Mouse (Mus musculus): ENCODE data around the gene Tmem270. TPM values are rescaled to one million over a fixed set of nuclear protein-coding genes. Genes with fewer than 3 reads are reported as not detected.

The Tmem270 gene
- polyA plus RNA-seq (2011; ENCODE audit: insufficient read depth, insufficient read length, low read depth, missing spikeins): not detected in 2 replicates

DNA sequence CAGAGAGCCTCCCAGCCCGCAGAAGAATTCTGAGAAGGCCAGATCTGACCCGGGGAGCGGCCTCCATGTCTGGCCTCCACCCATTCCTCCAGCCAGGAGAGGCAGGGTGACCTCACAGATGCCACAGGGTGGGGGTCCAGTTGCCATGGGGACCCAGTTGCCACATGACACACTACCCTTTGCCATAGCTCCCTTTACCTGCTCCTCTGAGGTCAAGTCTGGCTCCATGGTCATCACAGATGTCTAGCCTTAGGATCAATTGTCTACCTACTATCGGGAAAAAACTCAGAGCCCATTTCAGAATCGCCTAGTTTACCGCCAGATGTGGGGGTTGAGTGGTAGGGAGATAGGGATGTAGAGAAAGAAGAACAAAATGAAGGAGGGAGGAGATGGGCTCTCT is at the start of gene Tmem270:
TSS of gene Tmem270 (minus strand) at position 101 of the 400 bp plus-strand sequence.
- H3K9ac ChIP-seq (ENCODE audit: low read depth, poor library complexity, severe bottlenecking): no peak within 1 kb of the TSS

GRCm38 (mm10) chr5:134955491-134955890 is 49.0 kb upstream of the Tmem270 start:
- no peaks in the 10 kb centered on the region for H3K9me3 ChIP-seq (replicated peaks; ENCODE audit: control insufficient read depth, insufficient read depth, low read length, poor library complexity, severe bottlenecking)
- H3K27ac ChIP-seq (ENCODE audit: insufficient read depth, low read length): no peak overlapping the region
- H3K4me1 ChIP-seq (ENCODE audit: control insufficient read depth, insufficient read depth, low read length): peaks cover 11% of the 10 kb centered on the region
- no peaks in the 10 kb centered on the region for H3K36me3 ChIP-seq (ENCODE audit: control insufficient read depth, insufficient read depth, low read length, poor library complexity, severe bottlenecking)
- H3K27me3 ChIP-seq (ENCODE audit: control insufficient read depth, insufficient read depth, low read length, poor library complexity, severe bottlenecking): no peaks in the 10 kb centered on the region
- H3K9ac ChIP-seq (ENCODE audit: low read depth, poor library complexity, severe bottlenecking): no peak overlapping the region
- TF ChIP-seq CTCF (IDR thresholded peaks at IDR 0.05; ENCODE audit: low read depth, low read length) (no peak), POLR2A (IDR thresholded peaks at IDR 0.05; ENCODE audit: insufficient read depth, low read length) (no peak), EP300 (IDR thresholded peaks at IDR 0.05; ENCODE audit: insufficient read depth, low read depth, low read length) (no peak)
- H3K4me3 ChIP-seq (ENCODE audit: low read depth, low read length): no peak overlapping the region

More for the DNA sequence above, at the start of gene Tmem270:
- TF ChIP-seq CTCF (IDR thresholded peaks at IDR 0.05; ENCODE audit: low read depth, low read length): no peak
- TF ChIP-seq POLR2A (IDR thresholded peaks at IDR 0.05; ENCODE audit: insufficient read depth, low read length): no peak
- TF ChIP-seq EP300 (IDR thresholded peaks at IDR 0.05; ENCODE audit: insufficient read depth, low read depth, low read length): no peak
- H3K9me3 ChIP-seq (replicated peaks; ENCODE audit: control insufficient read depth, insufficient read depth, low read length, poor library complexity, severe bottlenecking): no peaks in the 10 kb centered on the region
- no peaks in the 10 kb centered on the region for H3K36me3 ChIP-seq (ENCODE audit: control insufficient read depth, insufficient read depth, low read length, poor library complexity, severe bottlenecking)
- H3K27me3 ChIP-seq (ENCODE audit: control insufficient read depth, insufficient read depth, low read length, poor library complexity, severe bottlenecking): no peaks in the 10 kb centered on the region
- H3K27ac ChIP-seq (ENCODE audit: insufficient read depth, low read length): no peak within 1 kb of the TSS
- H3K4me1 ChIP-seq (ENCODE audit: control insufficient read depth, insufficient read depth, low read length): no peaks in the 10 kb centered on the region
- no peak within 1 kb of the TSS for H3K4me3 ChIP-seq (ENCODE audit: low read depth, low read length)

- H3K9ac ChIP-seq (ENCODE audit: low read depth, poor library complexity, severe bottlenecking): peak overlapping the region; percentile 37
- H3K9me3 ChIP-seq (replicated peaks; ENCODE audit: control insufficient read depth, insufficient read depth, low read length, poor library complexity, severe bottlenecking): no peaks in the 10 kb centered on the region
- TF ChIP-seq EP300 (IDR thresholded peaks at IDR 0.05; ENCODE audit: insufficient read depth, low read depth, low read length) (peak; percentile 81), CTCF (IDR thresholded peaks at IDR 0.05; ENCODE audit: low read depth, low read length) (no peak), POLR2A (IDR thresholded peaks at IDR 0.05; ENCODE audit: insufficient read depth, low read length) (peak; percentile 20)
- no peaks in the 10 kb centered on the region for H3K27me3 ChIP-seq (ENCODE audit: control insufficient read depth, insufficient read depth, low read length, poor library complexity, severe bottlenecking)
- H3K4me1 ChIP-seq (ENCODE audit: control insufficient read depth, insufficient read depth, low read length): peaks cover 7% of the 10 kb centered on the region
- H3K36me3 ChIP-seq (ENCODE audit: control insufficient read depth, insufficient read depth, low read length, poor library complexity, severe bottlenecking): no peaks in the 10 kb centered on the region
- peak overlapping the region; percentile 57 for H3K27ac ChIP-seq (ENCODE audit: insufficient read depth, low read length)
- peak overlapping the region; percentile 53 for H3K4me3 ChIP-seq (ENCODE audit: low read depth, low read length)
Measured at GRCm38 (mm10) chr5:134951053-134951884, 44.7 kb upstream of the Tmem270 start.

DNA sequence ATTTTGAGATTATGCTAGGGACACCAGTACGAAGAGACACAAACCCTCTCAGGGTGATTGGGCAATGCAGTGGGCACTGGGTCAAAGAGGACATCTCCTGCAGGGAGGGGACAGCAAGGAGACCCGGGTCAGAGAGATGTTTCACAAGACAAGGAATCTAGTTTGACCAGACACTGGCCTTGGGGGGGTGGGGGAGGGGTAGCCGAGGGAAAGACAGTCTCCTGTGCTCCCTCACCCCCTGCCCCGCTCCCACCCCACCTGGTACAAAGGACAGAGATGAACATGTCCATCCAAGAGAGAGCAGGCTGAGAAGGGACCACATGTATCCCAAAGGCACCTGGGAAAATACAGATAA is 41.5 kb upstream of the Tmem270 start:
- TF ChIP-seq EP300 (IDR thresholded peaks at IDR 0.05; ENCODE audit: insufficient read depth, low read depth, low read length) (peak; percentile 89), CTCF (IDR thresholded peaks at IDR 0.05; ENCODE audit: low read depth, low read length) (no peak)
- Histone ChIP-seq H3K9ac (ENCODE audit: low read depth, poor library complexity, severe bottlenecking) (no peak overlapping the region), H3K9me3 (replicated peaks; ENCODE audit: control insufficient read depth, insufficient read depth, low read length, poor library complexity, severe bottlenecking) (no peaks in the 10 kb centered on the region), H3K4me3 (ENCODE audit: low read depth, low read length) (no peak overlapping the region), H3K27ac (ENCODE audit: insufficient read depth, low read length) (peak overlapping the region; percentile 85), H3K4me1 (ENCODE audit: control insufficient read depth, insufficient read depth, low read length) (peaks cover 6% of the 10 kb centered on the region), H3K36me3 (ENCODE audit: control insufficient read depth, insufficient read depth, low read length, poor library complexity, severe bottlenecking) (no peaks in the 10 kb centered on the region), H3K27me3 (ENCODE audit: control insufficient read depth, insufficient read depth, low read length, poor library complexity, severe bottlenecking) (no peaks in the 10 kb centered on the region)

DNA sequence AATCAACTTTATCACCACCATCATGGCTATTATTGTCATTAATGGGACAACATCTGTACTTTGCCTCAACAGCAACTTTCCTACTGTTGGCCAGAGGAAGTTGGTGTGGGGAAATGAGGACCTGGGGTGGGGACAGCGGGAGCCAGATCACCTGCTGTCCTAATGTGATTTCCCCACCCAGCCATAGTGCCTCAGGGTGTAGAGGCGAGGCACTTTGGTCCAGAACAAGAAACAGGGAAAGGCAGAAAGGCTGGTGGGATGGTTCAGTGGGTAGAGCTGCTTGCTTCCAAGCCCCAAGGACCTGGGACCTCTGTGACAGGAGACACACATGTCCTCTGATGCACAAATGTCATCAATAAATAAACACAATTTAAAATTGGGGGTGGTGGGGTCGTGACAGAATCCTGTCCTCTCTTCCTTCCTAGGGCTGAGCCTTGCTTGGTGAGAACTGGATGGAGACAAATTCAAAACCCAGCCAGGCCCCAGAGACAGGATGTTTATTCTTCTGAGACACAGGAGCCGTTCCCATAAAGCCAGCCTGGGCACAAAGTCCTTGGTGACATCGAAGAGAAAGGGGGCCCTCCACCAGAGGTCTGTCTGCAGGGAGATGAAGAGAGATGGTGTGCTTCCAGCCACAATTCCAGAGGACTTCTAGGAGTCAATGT is 41.0 kb upstream of the Tmem270 start:
- Histone ChIP-seq H3K27me3 (ENCODE audit: control insufficient read depth, insufficient read depth, low read length, poor library complexity, severe bottlenecking) (no peaks in the 10 kb centered on the region), H3K36me3 (ENCODE audit: control insufficient read depth, insufficient read depth, low read length, poor library complexity, severe bottlenecking) (no peaks in the 10 kb centered on the region), H3K27ac (ENCODE audit: insufficient read depth, low read length) (peak overlapping the region; percentile 85), H3K4me1 (ENCODE audit: control insufficient read depth, insufficient read depth, low read length) (peaks cover 4% of the 10 kb centered on the region), H3K9ac (ENCODE audit: low read depth, poor library complexity, severe bottlenecking) (no peak overlapping the region), H3K4me3 (ENCODE audit: low read depth, low read length) (no peak overlapping the region), H3K9me3 (replicated peaks; ENCODE audit: control insufficient read depth, insufficient read depth, low read length, poor library complexity, severe bottlenecking) (no peaks in the 10 kb centered on the region)
- TF ChIP-seq POLR2A (IDR thresholded peaks at IDR 0.05; ENCODE audit: insufficient read depth, low read length) (no peak), EP300 (IDR thresholded peaks at IDR 0.05; ENCODE audit: insufficient read depth, low read depth, low read length) (peak; percentile 97), CTCF (IDR thresholded peaks at IDR 0.05; ENCODE audit: low read depth, low read length) (no peak)

GRCm38 (mm10) chr5:134946857-134947255 is 40.3 kb upstream of the Tmem270 start, which contains the start of gene Cldn4:
Cldn4 (minus strand) TSS chr5:134946934.
- Histone ChIP-seq H3K4me3 (ENCODE audit: low read depth, low read length) (peak within 1 kb of the TSS; percentile 96), H3K27ac (ENCODE audit: insufficient read depth, low read length) (peak within 1 kb of the TSS; percentile 85), H3K27me3 (ENCODE audit: control insufficient read depth, insufficient read depth, low read length, poor library complexity, severe bottlenecking) (no peaks in the 10 kb centered on the region), H3K36me3 (ENCODE audit: control insufficient read depth, insufficient read depth, low read length, poor library complexity, severe bottlenecking) (no peaks in the 10 kb centered on the region), H3K9ac (ENCODE audit: low read depth, poor library complexity, severe bottlenecking) (peak within 1 kb of the TSS; percentile 85), H3K4me1 (ENCODE audit: control insufficient read depth, insufficient read depth, low read length) (peaks cover 4% of the 10 kb centered on the region), H3K9me3 (replicated peaks; ENCODE audit: control insufficient read depth, insufficient read depth, low read length, poor library complexity, severe bottlenecking) (no peaks in the 10 kb centered on the region)
- peak; percentile 98 for TF ChIP-seq EP300 (IDR thresholded peaks at IDR 0.05; ENCODE audit: insufficient read depth, low read depth, low read length)
- TF ChIP-seq CTCF (IDR thresholded peaks at IDR 0.05; ENCODE audit: low read depth, low read length): no peak
- peak; percentile 97 for TF ChIP-seq POLR2A (IDR thresholded peaks at IDR 0.05; ENCODE audit: insufficient read depth, low read length)
